Mouse (Mus musculus): ENCODE data around the gene Gm15107. TPM values are rescaled to one million over a fixed set of nuclear protein-coding genes. Genes with fewer than 3 reads are reported as not detected.
"Not testable (repeated sequence)": the region's sequence is repeated elsewhere in the genome, so short reads cannot be mapped to it uniquely, and the experiment has no call there.

The Gm15107 gene
- not detected in 2 replicates for total RNA-seq (2021)
- long read RNA-seq, experiment 1, result 0 reads
- long read RNA-seq, experiment 2, result 0 reads

- DNase-seq, result not testable (repeated sequence)
These were observed at the start of gene Gm15107 for GRCm38 (mm10) chrX:148180424-148180823. TSS of gene Gm15107 (plus strand) at chrX:148180724.

Other genes starting within 250 kb of the Gm15107 start
- gene Gm15080, start 187.7 kb upstream of the Gm15107 start, total RNA-seq (2021), result not detected in 2 replicates

Data from adrenal gland, postnatal 14 days (tissue).